In genomic region chr16:30929165-30929564, GRCm38 (mm10) we compare ENCODE assay signal across 20 mouse cellular contexts.
DNase-seq lines count a peak whose midpoint lies in the region; ATAC-seq lines count a peak whose summit lies in the region.
"Had no signal": no experiment of that assay in that cellular context is flagged by ENCODE, and none has a peak within 500 bp of the region (broad histone marks: within the 10 kb centered on the region; RNA-seq: fewer than 3 reads in every experiment).

No protein-coding gene starts in this region.

- ATAC-seq in frontal cortex, adult (ENCODE audit: low TSS enrichment): peak; percentile 85
- ATAC-seq: CD4-positive, CD25-positive, alpha-beta regulatory T cell, adult 4 months; forebrain, embryonic 15.5 days; hindbrain, embryonic 16.5 days had no signal

- DNase-seq in frontal cortex, postnatal 14 days (ENCODE audit: low spot score in 2 of 2): no peak
- DNase-seq in layer of hippocampus, adult 9-11 months: peak; percentile 28
- no peak for DNase-seq in layer of hippocampus, adult 11-12 months (ENCODE audit: low spot score)
- peak; percentile 30 to 36 for DNase-seq in left cerebral cortex, postnatal 36 days (ENCODE audit: low spot score in 2 of 2)
- no peak for DNase-seq in left cerebral cortex, postnatal 4 days
- peak; percentile 86 for DNase-seq in brain, adult 2 months (ENCODE audit: low read depth, low spot score)
- no peak for DNase-seq in kidney, adult 11 months
- DNase-seq: adrenal gland, adult 8-10 months; adrenal gland, postnatal 36 days; B cell, adult 2 months; cerebellum, adult 11 months; cerebellum, adult 8-10 months; cerebellum, postnatal 14 days; gastrocnemius, adult 2 months; gastrocnemius, postnatal 25 days; heart, postnatal 4 days had no signal

- intact Hi-C loops in left cerebral cortex, postnatal 36 days (cut with DNase I): no loop called here
- intact Hi-C loops in left cerebral cortex, postnatal 4 days (cut with DNase I): no loop called here

Comparison
In these comparisons a context has a peak if more than half of its experiments do, and no peak if none do; other contexts are left out.
1. DNase-seq: peak in layer of hippocampus, adult 9-11 months (single experiment), left cerebral cortex, postnatal 36 days (2 of 2) and brain, adult 2 months (single experiment); none in frontal cortex, postnatal 14 days (0 of 2), layer of hippocampus, adult 11-12 months (single experiment), left cerebral cortex, postnatal 4 days (single experiment) and kidney, adult 11 months (single experiment).